Mouse (Mus musculus) right cerebral cortex, postnatal 4 days (tissue): ENCODE measurements around the gene Gm10337.

Source experiments
- DNase-seq: peaks from one replicate; pipeline ENCODE4 v3.0.0-alpha.2; 2022

Gm10337 gene

GRCm38 (mm10) chr15:102517976-102518858 is 14.7 kb downstream of the Gm10337 start, which contains the start of gene Tarbp2:
Gene Tarbp2, plus strand, starts transcription at chr15:102518192.
- DNase-seq, result peak; percentile 98

- DNase-seq, result no peak
These were observed 15.3 kb downstream of the Gm10337 start for GRCm38 (mm10) chr15:102518859-102519201.

GRCm38 (mm10) chr15:102519211-102520141 is 16.0 kb downstream of the Gm10337 start:
- DNase-seq, result no peak

GRCm38 (mm10) chr15:102520416-102520815 is 16.9 kb downstream of the Gm10337 start:
- no peak for DNase-seq

- DNase-seq, result no peak
These were observed 18.0 kb downstream of the Gm10337 start for GRCm38 (mm10) chr15:102521480-102521879.

GRCm38 (mm10) chr15:102524892-102525485 is 21.5 kb downstream of the Gm10337 start, which contains the start of gene Npff:
Gene Npff, minus strand, starts transcription at chr15:102524942.
- DNase-seq, result peak; percentile 81

GRCm38 (mm10) chr15:102526111-102527002 is 22.8 kb downstream of the Gm10337 start:
- DNase-seq, result no peak

- no peak for DNase-seq
These were observed 24.4 kb downstream of the Gm10337 start for GRCm38 (mm10) chr15:102527936-102528335.

- no peak for DNase-seq
These were observed 24.9 kb downstream of the Gm10337 start for GRCm38 (mm10) chr15:102528396-102528795.

GRCm38 (mm10) chr15:102530566-102530965 is 27.0 kb downstream of the Gm10337 start:
- DNase-seq, result no peak

GRCm38 (mm10) chr15:102531586-102531985 is 28.1 kb downstream of the Gm10337 start:
- DNase-seq, result no peak

GRCm38 (mm10) chr15:102532106-102532900 is 28.8 kb downstream of the Gm10337 start:
- DNase-seq, result no peak

GRCm38 (mm10) chr15:102533926-102534325 is 30.4 kb downstream of the Gm10337 start:
- no peak for DNase-seq

GRCm38 (mm10) chr15:102544801-102545200 is 41.3 kb downstream of the Gm10337 start:
- no peak for DNase-seq

GRCm38 (mm10) chr15:102546246-102546645 is 42.7 kb downstream of the Gm10337 start:
- no peak for DNase-seq

GRCm38 (mm10) chr15:102546677-102547427 is 43.3 kb downstream of the Gm10337 start:
- DNase-seq, result peak; percentile 58

GRCm38 (mm10) chr15:102547478-102547877 is 44.0 kb downstream of the Gm10337 start:
- DNase-seq, result no peak

- no peak for DNase-seq
These were observed 49.1 kb downstream of the Gm10337 start for GRCm38 (mm10) chr15:102552599-102552998.
